Mouse (Mus musculus): ENCODE measurements at regions not wholly inside any gene's neighbourhood (a gene's known extent, or its start where the extent isn't known, plus 50 kb on each side); places are given as distances from the start of the nearest gene placed in this dataset.

- Histone ChIP-seq H3K27me3 (ENCODE audit: control insufficient read depth, insufficient read depth, insufficient read length) (no peaks in the 10 kb centered on the region), H3K79me2 (ENCODE audit: control insufficient read depth, insufficient read depth) (no peaks in the 10 kb centered on the region), H3K36me3 (ENCODE audit: control insufficient read depth, insufficient read depth) (no peaks in the 10 kb centered on the region), H3ac (ENCODE audit: control insufficient read depth, insufficient read length) (no peak overlapping the region), H3K4me3 (no peak overlapping the region), H3K4me2 (ENCODE audit: low read depth) (no peak overlapping the region)
- TF ChIP-seq SRF (IDR thresholded peaks at IDR 0.05; ENCODE audit: control insufficient read depth, insufficient read length, low read depth) (no peak), CEBPB (IDR thresholded peaks at IDR 0.05; ENCODE audit: insufficient read depth, poor library complexity, severe bottlenecking) (no peak), MYOG (IDR thresholded peaks at IDR 0.05; ENCODE audit: control insufficient read depth in 1 of 3, insufficient read depth in 1 of 3, insufficient read length in 2 of 3, low read depth in 2 of 3) (no peak), TCF3 (IDR thresholded peaks at IDR 0.05; ENCODE audit: insufficient read length, low read depth) (no peak), POLR2A (IDR thresholded peaks at IDR 0.05; ENCODE audit: insufficient read length, low read depth) (no peak), REST (IDR thresholded peaks at IDR 0.05; ENCODE audit: insufficient read depth, insufficient read length) (no peak), E2F4 (IDR thresholded peaks at IDR 0.05; ENCODE audit: insufficient read depth) (no peak), POLR2AphosphoS2 (IDR thresholded peaks at IDR 0.05; ENCODE audit: insufficient read length, low read depth) (no peak), USF1 (IDR thresholded peaks at IDR 0.05; ENCODE audit: low read depth) (no peak), MAX (IDR thresholded peaks at IDR 0.05; ENCODE audit: low read depth) (no peak), MYOD1 (IDR thresholded peaks at IDR 0.05; ENCODE audit: control insufficient read depth in 1 of 3, insufficient read length in 2 of 3, low read depth in 2 of 3) (no peak), TCF12 (IDR thresholded peaks at IDR 0.05; ENCODE audit: insufficient read depth, poor library complexity, severe bottlenecking) (no peak)
Observed at GRCm38 (mm10) chr7:136452561-136452960, 441.9 kb upstream of the Mgmt start.

- TF ChIP-seq SRF (IDR thresholded peaks at IDR 0.05; ENCODE audit: control insufficient read depth, insufficient read length, low read depth) = no peak
- no peak for TF ChIP-seq MYOG (IDR thresholded peaks at IDR 0.05; ENCODE audit: control insufficient read depth in 1 of 3, insufficient read depth in 1 of 3, insufficient read length in 2 of 3, low read depth in 2 of 3)
- TF ChIP-seq MYOD1 (IDR thresholded peaks at IDR 0.05; ENCODE audit: control insufficient read depth in 1 of 3, insufficient read length in 2 of 3, low read depth in 2 of 3) = no peak
- TF ChIP-seq POLR2AphosphoS2 (IDR thresholded peaks at IDR 0.05; ENCODE audit: insufficient read length, low read depth) = no peak
- no peak for TF ChIP-seq TCF12 (IDR thresholded peaks at IDR 0.05; ENCODE audit: insufficient read depth, poor library complexity, severe bottlenecking)
- TF ChIP-seq USF1 (IDR thresholded peaks at IDR 0.05; ENCODE audit: low read depth) = no peak
- no peaks in the 10 kb centered on the region for H3K36me3 ChIP-seq (ENCODE audit: control insufficient read depth, insufficient read depth)
- no peaks in the 10 kb centered on the region for H3K27me3 ChIP-seq (ENCODE audit: control insufficient read depth, insufficient read depth, insufficient read length)
- no peaks in the 10 kb centered on the region for H3K79me2 ChIP-seq (ENCODE audit: control insufficient read depth, insufficient read depth)
- H3K4me2 ChIP-seq (ENCODE audit: low read depth) = no peak overlapping the region
- H3K4me3 ChIP-seq = no peak overlapping the region
- H3ac ChIP-seq (ENCODE audit: control insufficient read depth, insufficient read length) = no peak overlapping the region
Observed at GRCm38 (mm10) chr7:136457171-136457570, 437.2 kb upstream of the Mgmt start.

- H3K36me3 ChIP-seq (ENCODE audit: control insufficient read depth, insufficient read depth) = no peaks in the 10 kb centered on the region
- TF ChIP-seq MYOD1 (IDR thresholded peaks at IDR 0.05; ENCODE audit: control insufficient read depth in 1 of 3, insufficient read length in 2 of 3, low read depth in 2 of 3) (no peak), E2F4 (IDR thresholded peaks at IDR 0.05; ENCODE audit: insufficient read depth) (no peak), TCF3 (IDR thresholded peaks at IDR 0.05; ENCODE audit: insufficient read length, low read depth) (no peak), POLR2A (IDR thresholded peaks at IDR 0.05; ENCODE audit: insufficient read length, low read depth) (no peak), POLR2AphosphoS2 (IDR thresholded peaks at IDR 0.05; ENCODE audit: insufficient read length, low read depth) (no peak), REST (IDR thresholded peaks at IDR 0.05; ENCODE audit: insufficient read depth, insufficient read length) (no peak), MYOG (IDR thresholded peaks at IDR 0.05; ENCODE audit: control insufficient read depth in 1 of 3, insufficient read depth in 1 of 3, insufficient read length in 2 of 3, low read depth in 2 of 3) (no peak), SRF (IDR thresholded peaks at IDR 0.05; ENCODE audit: control insufficient read depth, insufficient read length, low read depth) (no peak), USF1 (IDR thresholded peaks at IDR 0.05; ENCODE audit: low read depth) (no peak), MAX (IDR thresholded peaks at IDR 0.05; ENCODE audit: low read depth) (no peak), CEBPB (IDR thresholded peaks at IDR 0.05; ENCODE audit: insufficient read depth, poor library complexity, severe bottlenecking) (no peak), TCF12 (IDR thresholded peaks at IDR 0.05; ENCODE audit: insufficient read depth, poor library complexity, severe bottlenecking) (no peak)
- no peak overlapping the region for H3ac ChIP-seq (ENCODE audit: control insufficient read depth, insufficient read length)
- H3K27me3 ChIP-seq (ENCODE audit: control insufficient read depth, insufficient read depth, insufficient read length) = no peaks in the 10 kb centered on the region
- H3K4me3 ChIP-seq = no peak overlapping the region
- H3K4me2 ChIP-seq (ENCODE audit: low read depth) = no peak overlapping the region
- no peaks in the 10 kb centered on the region for H3K79me2 ChIP-seq (ENCODE audit: control insufficient read depth, insufficient read depth)
Observed at GRCm38 (mm10) chr7:136457867-136458448, 436.5 kb upstream of the Mgmt start.

- H3K27me3 ChIP-seq (ENCODE audit: control insufficient read depth, insufficient read depth, insufficient read length) = no peaks in the 10 kb centered on the region
- no peaks in the 10 kb centered on the region for H3K36me3 ChIP-seq (ENCODE audit: control insufficient read depth, insufficient read depth)
- H3K4me3 ChIP-seq = no peak overlapping the region
- H3K4me2 ChIP-seq (ENCODE audit: low read depth) = no peak overlapping the region
- no peak for TF ChIP-seq MAX (IDR thresholded peaks at IDR 0.05; ENCODE audit: low read depth)
- no peak for TF ChIP-seq TCF12 (IDR thresholded peaks at IDR 0.05; ENCODE audit: insufficient read depth, poor library complexity, severe bottlenecking)
- no peaks in the 10 kb centered on the region for H3K79me2 ChIP-seq (ENCODE audit: control insufficient read depth, insufficient read depth)
- no peak overlapping the region for H3ac ChIP-seq (ENCODE audit: control insufficient read depth, insufficient read length)
Observed at GRCm38 (mm10) chr7:136477135-136477534, 417.3 kb upstream of the Mgmt start.

- TF ChIP-seq POLR2A (IDR thresholded peaks at IDR 0.05; ENCODE audit: insufficient read length, low read depth) (no peak), POLR2AphosphoS2 (IDR thresholded peaks at IDR 0.05; ENCODE audit: insufficient read length, low read depth) (no peak), USF1 (IDR thresholded peaks at IDR 0.05; ENCODE audit: low read depth) (no peak), TCF3 (IDR thresholded peaks at IDR 0.05; ENCODE audit: insufficient read length, low read depth) (no peak), TCF12 (IDR thresholded peaks at IDR 0.05; ENCODE audit: insufficient read depth, poor library complexity, severe bottlenecking) (no peak), E2F4 (IDR thresholded peaks at IDR 0.05; ENCODE audit: insufficient read depth) (no peak), CEBPB (IDR thresholded peaks at IDR 0.05; ENCODE audit: insufficient read depth, poor library complexity, severe bottlenecking) (no peak)
- Histone ChIP-seq H3K27me3 (ENCODE audit: control insufficient read depth, insufficient read depth, insufficient read length) (no peaks in the 10 kb centered on the region), H3K36me3 (ENCODE audit: control insufficient read depth, insufficient read depth) (no peaks in the 10 kb centered on the region), H3K4me3 (no peak overlapping the region), H3K79me2 (ENCODE audit: control insufficient read depth, insufficient read depth) (no peaks in the 10 kb centered on the region), H3ac (ENCODE audit: control insufficient read depth, insufficient read length) (no peak overlapping the region), H3K4me2 (ENCODE audit: low read depth) (no peak overlapping the region)
Observed at GRCm38 (mm10) chr7:136480641-136481202, 413.7 kb upstream of the Mgmt start.

Measured in myocyte (in vitro differentiated cells).